Mouse (Mus musculus): Measurements from ENCODE around the gene Tmcc3.

Tmcc3 gene

DNA sequence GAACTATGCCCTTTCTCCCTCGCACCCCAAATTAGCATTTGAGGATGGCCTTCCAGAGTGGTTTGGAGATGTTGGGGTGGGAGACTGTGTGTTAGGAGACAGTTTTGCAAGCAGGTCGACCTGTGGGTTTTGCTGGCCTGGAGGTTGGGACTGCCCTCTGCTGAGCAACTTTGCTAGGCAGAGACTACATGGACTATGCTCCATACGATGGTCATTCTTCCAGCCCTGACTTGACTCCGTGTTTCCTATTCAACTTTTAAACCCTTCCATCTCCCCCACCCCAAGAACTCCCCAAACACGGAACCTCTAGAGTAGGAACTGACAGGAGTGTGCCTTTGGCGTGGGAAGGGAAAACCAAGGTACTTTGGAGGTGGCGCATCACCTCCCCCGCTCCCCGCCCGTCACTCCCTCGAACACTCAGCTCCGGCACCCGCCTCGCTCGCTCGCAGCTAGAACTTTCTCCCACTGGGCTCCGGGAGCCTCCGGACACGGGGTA lies at the start of gene Tmcc3:
Gene Tmcc3, plus strand, starts transcription at position 439 of the 496 bp plus-strand sequence.
- no peak for DNase-seq

DNA sequence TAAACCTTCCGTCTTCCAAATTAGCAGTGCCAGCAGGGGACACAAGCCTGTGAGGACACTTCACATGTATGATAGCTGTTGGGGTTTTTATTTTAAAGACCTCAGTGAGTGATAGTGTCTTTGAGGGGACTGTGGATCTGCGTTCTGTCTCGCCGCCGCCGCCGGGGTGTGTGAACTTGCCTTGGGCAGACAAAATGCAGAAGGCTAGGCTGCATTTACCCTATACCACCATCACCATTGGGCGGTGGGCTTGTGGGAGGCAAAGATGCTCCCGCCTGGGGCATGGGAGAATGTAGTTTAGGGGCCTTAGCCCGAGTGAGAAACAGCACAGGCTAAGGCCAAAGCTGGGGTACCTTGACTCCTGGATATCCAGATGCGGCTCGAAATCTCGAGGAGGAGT lies 49.1 kb upstream of the Tmcc3 start:
- no peak for DNase-seq

DNA sequence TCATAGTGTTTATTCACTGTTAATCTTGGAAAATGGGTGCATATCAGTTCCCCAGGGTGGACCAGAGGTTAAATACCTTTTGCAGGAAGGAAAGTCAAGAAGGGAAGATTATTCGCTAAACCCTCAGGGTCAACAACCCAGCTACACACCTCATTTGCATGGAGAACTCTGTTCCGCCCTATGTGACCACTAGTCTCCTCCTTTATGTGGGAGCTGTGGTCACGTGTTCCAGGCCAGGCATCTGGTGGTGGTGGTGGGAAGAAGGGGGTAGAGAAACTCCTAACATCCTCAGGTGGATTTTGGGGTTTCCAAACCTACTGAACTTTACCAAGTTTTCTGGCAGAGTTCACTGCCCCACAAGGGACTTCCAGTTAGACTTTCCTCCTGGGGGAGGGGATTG lies 48.5 kb upstream of the Tmcc3 start:
- DNase-seq, result no peak

DNA sequence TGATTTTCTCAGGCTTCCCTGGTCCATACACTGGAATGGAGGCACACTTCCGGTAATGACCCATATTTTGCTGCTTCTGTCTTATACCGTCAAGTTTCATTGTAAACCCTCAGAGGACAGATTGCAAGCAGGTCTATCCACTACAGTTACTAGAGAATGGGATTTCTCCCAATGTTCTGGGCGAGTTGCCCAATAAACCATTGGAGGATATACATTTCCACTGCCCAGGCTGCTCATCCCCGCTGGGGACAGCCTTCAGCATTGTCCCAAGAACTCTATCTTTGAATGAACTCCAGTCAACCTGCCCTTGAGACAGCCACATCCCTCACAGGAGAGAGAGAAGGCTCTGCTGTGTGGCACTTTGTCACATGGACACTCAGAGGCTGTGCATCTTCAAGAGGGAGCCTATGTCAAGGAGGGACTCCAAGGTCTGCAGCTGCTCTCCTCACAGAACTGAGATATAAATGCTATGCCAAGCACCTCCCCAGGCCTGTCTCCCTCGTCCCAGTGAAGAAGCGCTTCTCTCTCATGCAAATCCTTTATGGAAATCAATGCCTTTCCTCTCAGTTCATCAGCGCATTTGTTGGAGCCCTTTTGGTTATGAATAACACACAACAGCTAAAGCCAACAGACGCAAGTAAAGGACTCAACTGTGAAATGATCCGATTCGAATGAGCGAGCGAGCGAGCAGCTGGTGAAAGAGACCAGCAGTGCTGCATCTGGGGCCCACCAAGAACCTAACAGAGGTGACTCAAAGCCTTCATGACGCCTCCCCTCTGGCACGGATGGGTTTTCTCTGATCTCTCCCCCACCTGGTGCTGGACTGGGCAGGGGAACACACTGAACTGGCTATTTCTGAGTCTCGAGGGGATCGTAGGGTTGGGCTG lies 45.9 kb upstream of the Tmcc3 start:
- peak; percentile 27 for DNase-seq

DNA sequence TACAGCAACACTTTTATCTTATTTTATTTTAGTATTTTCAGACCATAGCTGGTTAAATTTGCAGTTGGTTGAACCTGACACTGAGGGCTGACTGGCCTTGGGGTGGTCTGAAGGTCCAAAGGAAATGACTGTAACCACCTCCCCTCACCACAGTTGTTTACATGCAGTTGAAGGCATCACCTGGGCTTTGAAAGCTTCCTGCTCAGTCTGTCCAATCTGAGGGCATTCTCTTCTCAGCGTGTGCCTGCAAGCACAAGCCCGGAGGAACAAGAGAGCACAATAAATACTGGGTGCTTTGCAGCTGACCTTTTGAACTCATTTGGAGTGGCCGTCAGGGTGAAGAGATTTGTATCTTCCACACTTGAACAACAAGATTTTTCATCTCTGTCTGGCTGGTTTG lies 36.4 kb upstream of the Tmcc3 start:
- no peak for DNase-seq

DNA sequence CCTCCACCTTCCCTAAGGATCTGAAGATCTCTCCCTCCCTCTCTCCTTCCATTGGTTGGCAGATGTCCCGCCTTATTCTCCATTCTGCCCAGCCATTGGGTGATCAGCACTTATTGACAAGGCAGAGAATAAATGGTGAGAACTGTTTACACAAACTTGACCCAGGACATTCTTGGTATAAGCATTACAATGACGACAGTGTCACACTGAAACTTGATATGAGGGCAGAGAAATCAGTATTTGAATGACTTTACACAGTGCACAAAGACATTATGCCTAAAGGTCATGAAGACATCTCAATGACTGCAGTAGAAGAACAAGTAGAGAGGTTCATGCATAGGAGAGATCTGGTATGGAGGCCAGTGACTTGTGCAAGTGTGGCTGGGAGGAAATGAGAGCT lies 35.2 kb upstream of the Tmcc3 start:
- no peak for DNase-seq

DNA sequence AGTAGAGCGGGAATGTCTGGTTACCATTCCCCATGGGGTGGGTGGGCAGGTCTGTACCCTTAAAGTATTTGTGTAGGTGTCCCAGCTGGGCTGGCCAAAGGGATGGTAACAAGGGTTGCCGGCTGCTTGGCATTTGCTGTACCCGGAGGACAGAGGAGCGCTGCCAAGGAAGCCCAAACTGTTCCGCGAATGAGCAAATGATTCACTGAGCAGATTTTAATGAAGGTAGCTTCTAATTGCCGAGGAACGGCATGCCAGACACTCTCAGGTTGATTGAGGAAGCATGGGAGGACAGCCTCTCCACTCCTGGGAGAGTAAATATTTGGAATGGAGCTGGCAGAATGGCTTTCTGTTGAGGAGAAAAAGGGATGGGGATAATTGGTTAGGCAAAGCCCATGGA lies 29.6 kb upstream of the Tmcc3 start:
- peak; percentile 51 for DNase-seq

DNA sequence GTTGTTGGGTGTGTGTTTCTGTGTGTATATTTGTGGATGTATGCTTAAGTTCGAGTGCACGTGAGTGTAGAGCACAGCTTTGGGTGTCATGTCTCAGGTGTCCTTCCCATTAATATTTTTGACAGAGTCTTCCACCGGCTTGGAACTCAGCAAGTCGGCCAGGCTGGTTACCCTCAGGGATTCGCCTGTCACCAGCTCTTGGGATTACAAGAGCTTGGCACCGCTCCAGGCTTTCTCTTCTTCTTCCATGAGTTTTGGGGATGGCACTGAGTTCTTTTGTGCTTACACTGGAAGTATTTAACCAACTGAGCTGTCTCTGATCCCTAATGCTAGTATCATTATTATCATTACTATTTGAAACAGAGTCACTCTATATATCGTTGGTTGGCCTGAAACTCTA lies 29.0 kb upstream of the Tmcc3 start:
- no peak for DNase-seq

DNA sequence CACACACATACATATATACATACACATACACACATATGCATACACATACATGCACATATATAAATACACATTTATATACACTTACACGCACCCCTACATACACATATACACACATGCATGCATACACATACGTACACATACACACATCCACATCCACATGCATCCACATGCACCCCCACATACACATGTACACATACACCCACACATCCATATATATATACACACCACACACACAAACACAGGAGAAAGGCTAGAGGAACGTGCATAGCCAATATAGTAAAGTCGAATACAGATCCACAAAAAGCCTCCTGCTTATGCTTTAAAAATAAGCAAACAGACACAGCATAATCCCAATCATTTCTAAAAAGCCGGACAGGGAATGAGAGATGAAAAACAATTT lies 17.3 kb upstream of the Tmcc3 start:
- no peak for DNase-seq

DNA sequence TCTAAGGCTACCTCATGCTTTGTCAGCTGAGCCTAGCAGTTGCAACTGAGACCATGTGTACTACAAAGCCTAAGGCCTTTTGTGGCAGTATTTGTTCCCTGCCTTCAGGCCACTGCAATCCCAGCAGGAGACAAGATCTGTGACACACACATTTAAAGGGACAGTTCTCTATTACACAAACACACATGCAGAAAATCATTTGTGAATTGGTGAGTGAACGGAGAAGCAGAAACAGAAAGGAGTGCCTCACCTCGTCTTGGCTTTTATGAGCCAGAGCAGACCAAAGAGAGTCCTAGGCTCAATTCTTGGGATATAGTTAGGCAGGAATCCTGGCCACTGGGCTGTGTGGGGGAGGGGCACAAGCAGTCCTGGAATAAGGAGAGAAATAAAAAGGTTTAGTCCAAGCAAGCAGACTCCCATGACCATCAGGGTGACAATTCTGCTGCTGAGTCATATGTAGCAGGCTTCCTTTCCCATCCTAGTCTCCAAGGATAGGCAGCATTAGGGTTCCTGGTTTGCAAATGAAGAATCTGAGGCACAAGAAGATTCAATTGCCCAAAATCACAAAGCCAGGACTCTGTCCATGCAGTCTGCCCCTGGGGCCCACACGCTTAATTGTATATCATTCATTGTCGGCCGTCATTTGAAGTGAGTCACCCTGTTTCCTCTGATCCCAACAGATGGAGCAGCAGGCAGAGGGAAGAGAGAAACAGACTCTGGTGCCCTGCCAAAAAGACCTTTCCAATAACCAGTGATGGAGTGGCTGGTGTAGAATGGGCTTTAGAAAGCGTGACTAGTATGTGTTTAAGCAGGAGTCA lies 16.6 kb upstream of the Tmcc3 start:
- DNase-seq, result peak; percentile 77

DNA sequence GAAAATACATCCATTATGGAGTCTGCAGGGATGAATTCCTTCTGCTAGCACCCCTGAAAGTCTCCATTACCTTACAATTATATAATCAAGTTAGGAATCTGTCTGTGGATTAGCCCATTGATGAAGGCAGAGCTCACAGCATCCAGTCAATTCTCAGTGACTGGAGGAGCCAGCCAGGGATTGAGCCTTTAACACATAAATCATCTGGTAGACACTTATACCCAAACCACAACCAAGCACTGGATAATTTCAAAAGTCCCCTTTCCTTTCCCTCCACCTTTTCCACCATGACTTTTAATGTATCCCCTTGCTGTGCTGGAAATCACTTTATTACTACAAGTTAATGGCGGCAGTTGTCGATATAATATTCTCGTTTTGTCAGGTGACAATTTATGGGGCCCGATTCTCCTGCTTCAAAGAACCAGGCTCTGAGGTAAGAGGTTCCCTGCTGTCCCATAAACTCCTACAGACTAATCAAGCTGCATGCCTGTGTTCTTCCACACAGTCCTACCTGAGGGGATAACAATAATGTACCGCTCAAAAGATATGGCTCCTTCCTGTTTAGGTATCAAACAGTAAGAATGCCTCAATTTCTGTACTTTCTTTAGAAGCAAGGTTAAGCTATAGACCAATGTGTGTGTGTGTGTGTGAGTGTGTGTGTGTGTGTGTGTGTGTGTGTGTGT lies 15.7 kb upstream of the Tmcc3 start:
- DNase-seq, result no peak

DNA sequence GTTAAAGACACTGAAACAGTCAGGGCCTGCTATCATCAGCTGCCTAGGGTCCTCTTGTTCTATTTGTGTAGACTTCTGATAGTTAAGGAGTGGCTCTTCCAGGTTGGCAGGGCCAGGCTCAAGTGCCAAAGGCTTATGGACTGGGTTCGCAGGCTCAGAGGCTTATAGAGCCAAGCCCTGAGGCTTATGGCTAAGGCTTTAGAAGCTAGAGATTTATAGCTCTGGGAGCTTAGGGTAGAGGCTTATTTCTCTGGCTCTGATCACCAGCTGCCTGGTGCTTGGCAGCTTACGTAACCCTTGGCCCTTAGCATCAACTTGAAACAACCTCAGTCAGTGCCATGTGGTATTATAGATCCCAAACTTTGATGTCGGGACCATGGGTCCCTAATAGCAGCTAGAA lies 13.3 kb upstream of the Tmcc3 start, which contains the start of gene Gm4792:
Gene Gm4792, minus strand, starts transcription at position 233 of the 400 bp plus-strand sequence.
- no peak for DNase-seq

DNA sequence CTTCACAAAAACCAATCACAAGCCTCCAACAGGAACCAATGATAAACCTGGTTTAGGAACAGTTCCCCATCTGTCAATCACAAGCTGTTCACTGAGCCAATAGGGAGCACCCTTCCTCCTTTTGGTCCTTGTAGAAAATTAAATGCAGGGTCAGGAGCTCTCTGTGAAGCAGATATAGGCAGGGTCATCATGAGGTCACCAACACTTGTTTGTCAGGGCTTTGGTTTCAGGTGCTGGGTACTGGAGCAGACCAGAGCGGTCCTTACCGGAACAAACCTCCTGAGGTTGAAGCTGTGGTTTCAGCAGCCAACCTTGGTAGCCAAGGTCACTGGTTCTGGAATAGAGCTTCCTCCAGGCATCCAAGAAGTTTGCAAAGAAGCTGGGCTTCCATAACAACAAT lies 12.4 kb upstream of the Tmcc3 start:
- no peak for DNase-seq

DNA sequence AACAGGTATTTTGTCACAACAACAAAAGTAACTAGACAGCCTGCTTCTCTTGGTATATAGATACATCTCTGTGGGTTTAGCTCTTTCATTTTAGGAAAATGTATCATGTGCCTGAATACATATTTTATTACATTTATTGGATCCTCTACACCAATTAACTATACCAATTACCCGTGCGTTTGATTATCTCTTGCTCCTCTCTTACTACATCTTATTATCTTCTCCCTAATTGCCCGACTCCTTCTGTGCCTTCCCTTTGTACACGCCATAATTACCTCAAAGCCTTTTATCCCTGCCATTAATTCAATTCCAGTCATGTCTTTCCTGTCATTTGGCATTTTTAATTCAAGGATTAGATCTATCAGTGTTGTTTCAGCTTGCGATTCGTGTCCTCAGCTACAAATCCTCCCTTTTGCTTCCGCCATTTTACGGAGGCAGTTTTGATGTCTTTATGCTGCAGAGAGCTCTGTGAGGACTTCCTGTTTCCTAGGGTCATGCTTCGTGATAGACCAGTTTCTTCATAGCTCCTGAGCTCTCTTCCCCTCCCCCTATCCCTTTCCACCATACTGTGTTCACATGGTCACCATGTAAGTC lies 7.6 kb upstream of the Tmcc3 start:
- no peak for DNase-seq

DNA sequence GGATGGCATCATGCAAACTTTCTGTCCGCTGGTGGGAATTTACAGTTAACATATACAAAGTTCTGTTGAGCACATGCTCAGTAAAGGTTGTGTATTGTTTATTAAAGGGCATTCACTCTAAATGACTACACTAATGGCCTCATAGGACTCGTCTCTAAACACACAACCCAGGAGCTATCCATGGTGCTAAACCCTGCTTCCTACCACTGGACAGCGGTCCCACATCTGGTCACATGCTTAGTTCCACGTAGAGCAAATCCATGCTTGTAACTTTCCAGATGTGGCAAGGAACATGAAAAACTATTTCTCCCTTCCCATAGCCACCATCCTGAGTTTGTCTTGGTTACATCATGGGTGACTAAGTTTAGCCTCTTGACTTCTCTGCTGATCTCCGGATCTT lies 6.2 kb upstream of the Tmcc3 start:
- DNase-seq, result no peak

DNA sequence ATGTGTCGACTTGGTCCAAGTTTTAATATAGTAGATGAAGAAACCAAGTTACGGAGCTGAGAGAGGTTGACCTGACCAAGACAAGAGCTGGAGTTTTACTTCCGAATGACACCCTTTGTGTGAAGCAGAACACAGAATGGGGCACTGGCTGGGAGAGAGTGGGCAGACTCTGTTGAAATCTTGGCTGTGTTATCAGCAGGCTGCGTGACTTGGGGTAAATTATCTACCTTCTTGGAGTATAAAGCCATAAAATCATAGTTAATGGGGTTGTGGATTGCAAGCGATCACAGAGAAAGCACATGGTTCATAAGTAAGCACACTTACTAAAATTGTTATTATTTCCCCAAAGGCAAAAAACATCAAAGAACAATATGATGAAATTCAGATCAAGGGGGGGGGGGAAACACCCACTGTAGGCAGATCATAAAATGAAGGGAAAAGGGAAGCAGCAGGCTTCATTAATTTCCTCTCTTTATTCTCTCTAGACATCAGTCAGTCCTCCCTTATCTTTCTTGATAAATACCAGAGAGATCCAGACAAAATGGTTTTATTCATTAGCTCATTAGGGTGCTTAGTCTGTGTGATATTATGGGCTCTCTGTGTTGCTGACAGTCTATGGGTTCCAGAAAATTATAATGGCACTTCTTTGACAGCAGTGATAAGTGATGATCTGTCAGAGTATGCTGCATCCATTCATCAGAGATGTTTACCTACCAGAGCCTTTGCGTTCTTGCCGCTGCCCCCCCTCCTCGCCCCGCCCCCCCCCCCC lies 1.1 kb upstream of the Tmcc3 start:
- DNase-seq, result no peak

DNA sequence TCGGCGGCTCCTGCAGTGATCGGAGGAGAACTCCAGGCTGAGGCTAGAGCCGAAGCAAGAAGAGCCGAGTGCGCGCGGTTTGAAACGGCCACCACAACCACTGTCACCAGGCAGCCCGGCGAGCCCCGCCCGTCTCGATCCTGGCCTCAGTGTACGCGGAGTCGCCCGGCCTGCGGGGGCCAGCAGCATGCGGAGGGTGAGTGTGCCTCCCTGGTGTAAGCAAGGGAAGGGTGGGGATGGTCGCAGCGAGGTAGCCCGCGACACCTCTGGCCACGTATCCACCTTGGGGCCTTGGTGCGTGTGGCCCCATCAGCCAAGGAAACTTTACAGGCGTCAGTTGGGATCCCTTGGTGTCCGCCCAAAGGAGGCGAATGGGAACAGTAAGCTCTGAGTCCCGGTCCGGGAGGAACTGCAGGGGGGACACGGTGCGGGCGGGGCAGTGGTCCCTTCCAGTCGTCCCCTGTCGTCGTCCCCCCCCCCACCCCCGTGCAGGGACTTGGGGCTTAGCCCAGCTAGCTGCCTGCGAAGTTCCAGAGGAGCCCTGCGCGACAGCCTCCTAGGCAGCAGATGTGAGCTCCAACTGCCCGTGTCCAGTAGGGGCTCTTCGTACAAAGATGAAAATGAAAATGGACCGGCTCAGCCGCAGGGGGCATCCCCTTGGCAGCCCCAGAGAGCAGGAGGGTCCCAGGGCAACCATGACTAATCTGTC lies 412 bp downstream of the Tmcc3 start:
- no peak for DNase-seq

DNA sequence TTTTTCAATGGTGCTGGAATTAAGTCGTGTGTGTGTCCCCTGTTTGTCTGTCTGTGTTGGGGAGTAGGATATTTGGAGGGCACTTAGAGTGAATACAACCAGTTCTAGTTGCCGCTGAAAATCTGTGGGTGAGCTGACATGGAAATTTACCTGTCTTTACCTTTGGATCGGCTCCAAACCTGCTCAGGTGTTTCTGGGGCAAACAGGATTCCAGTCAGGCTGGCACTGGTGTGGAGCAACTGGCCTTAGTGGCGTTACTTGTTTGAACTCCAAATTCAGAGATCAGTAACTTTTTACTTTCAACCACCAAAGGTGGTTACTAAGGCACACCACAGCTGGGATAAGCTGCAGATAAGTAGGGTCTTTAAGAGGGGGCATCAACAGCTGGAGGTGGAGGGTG lies 1.4 kb downstream of the Tmcc3 start:
- no peak for DNase-seq

DNA sequence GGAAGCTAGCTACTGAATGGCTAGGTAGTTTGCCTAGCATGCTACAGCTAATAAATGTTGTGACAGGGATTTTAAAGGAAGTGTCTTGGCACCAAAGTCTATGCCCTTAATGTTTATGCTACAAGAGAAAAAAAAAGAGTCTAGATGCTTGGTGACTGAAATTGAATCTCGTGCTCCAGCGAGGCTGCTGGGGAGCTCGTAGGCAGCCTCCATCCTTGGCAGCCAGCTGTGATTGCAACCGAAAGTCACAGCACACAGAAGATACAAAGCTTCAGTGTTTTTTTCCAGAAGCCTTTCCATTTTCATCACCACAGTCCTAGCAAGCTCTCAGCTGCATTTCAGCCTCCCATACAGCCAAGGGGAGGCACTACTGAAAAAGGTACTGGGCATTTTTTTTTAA lies 6.8 kb downstream of the Tmcc3 start:
- DNase-seq, result no peak

DNA sequence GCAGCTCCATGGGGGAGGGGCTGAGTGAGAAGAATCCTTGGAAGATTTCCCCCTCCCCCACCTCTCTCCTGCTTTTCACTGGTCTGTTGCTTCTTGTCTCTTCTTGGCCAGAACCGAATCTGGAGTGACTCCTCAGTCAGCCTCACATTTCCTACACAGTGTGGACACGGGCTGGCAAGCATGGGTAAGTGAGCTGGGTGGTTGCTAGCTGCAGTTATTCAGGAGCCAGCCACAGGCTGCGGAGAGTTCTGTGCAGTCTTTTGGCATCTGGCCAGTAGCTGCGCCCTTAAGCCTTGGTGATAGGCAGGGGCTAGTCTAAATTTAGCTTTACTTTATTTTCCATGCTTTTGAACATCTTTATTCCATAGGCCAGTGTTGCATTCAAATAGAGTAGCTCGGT lies 18.2 kb downstream of the Tmcc3 start:
- DNase-seq, result no peak

DNA sequence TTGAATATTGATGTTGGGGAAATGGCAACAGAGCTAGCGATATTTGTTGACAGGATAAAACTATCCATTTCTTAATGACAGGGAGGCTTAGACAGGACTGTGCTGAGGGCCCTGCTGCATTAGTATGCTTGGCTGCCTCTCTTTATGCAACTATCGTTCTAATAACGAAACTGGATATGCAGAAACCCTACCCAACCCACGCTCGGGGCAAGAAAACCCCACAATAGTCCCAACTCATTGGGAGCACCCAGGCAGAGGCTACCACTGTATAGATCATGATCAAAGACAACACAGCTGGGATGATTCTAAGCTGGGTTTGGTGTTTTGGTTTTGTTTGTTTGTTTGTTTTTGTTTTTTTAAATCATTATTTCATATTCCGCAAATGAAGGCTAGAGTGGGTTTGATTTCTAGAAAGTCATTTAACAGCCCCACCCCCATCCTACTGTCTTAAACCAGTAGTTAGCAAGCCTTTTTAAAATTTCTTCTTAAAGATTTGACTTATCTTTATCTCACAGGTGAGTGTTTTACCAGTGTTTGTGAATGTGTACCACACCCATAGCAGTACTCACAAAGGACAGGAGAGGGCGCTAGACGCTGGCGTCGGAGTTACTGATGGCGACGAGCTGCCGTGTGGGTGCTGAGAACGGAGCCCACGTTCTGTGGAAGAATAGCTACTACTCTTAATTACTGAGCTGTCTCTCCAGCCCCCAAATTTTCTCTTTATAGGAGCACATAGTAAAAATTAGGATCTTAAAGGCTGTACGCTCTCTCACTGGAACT lies 20.8 kb downstream of the Tmcc3 start:
- no peak for DNase-seq
